24 mouse cellular contexts compared by ENCODE assay signal in the genomic region with DNA sequence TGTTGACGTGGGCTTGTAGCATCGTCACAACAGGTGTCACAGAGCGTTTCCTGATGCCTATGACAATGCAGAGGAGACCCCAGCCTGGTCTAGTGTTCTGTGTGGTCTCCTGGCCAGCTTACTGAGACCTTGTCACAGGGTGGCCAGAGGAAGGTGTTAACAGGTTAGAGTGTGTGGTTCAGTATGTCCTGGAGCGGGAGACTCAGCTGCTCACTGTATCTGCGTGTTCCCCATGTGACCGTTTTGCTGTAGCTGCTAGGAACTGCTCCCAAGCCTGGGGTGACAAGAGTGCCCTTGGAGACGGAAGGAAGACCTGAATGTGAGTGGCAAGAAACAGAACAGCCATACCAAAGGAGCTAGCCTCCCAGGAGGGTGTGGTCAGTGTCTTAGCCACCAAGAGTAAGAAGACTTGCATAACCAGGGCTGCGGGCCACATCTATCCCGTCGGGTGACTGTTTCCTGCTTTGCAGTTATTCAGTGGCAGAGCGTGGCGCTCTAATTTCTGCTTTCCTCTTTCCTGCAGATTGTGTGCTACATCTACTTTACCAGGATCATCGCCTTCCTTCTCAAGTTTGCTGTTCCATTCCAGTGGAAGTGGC. TPM values are rescaled to one million over a fixed set of nuclear protein-coding genes. Genes with fewer than 3 reads are reported as not detected.
DNase-seq lines count a peak whose midpoint lies in the region; ATAC-seq and TF ChIP-seq lines count a peak whose summit lies in the region.
"Had no signal": no experiment of that assay in that cellular context is flagged by ENCODE, and none has a peak within 500 bp of the region (broad histone marks: within the 10 kb centered on the region; RNA-seq: fewer than 3 reads in every experiment).

No protein-coding gene starts in this region.

- H3K79me2 ChIP-seq in heart, adult 2 months (replicated peaks; ENCODE audit: control insufficient read depth, insufficient read depth, low read length): no peaks in the 10 kb centered on the region

- no peak overlapping the region for H3K4me2 ChIP-seq in heart, embryonic 15.5 days
- H3K4me2 ChIP-seq: limb, embryonic 12.5 days; liver, embryonic 11.5 days had no signal

- no peaks in the 10 kb centered on the region for H3K9me3 ChIP-seq in heart, embryonic 15.5 days (replicated peaks)
- H3K9me3 ChIP-seq: limb, embryonic 12.5 days; megakaryocyte, embryonic 14.5 days had no signal

- H3K9ac ChIP-seq in heart, adult 2 months (ENCODE audit: low read depth, low read length): no peak overlapping the region
- no peak overlapping the region for H3K9ac ChIP-seq in heart, embryonic 15.5 days
- H3K9ac ChIP-seq: forebrain, postnatal 0 days; limb, embryonic 12.5 days; liver, postnatal 0 days had no signal

- intact Hi-C loops in heart, adult 2 months (cut with DNase I): no loop called here

- 76% methylated on average over 13 of the region's 13 CpGs for WGBS in heart, adult 2 months
- WGBS in heart, embryonic 15.5 days: 59% methylated on average over 13 of the region's 13 CpGs

- peak; percentile 53; the same call in 1 of the 2 replicates for TF ChIP-seq EP300 in heart, adult 2 months (IDR thresholded peaks at IDR 0.05; ENCODE audit: insufficient read depth, low read depth, low read length)

- peak; percentile 36; the same call in 1 of the 2 replicates for ATAC-seq in heart, embryonic 15.5 days (replicated peaks; ENCODE audit: insufficient number of reproducible peaks, insufficient read depth, low FRiP score, low read depth)
- ATAC-seq in monocyte, adult 5-6 weeks (replicated peaks; ENCODE audit: insufficient number of reproducible peaks, low FRiP score, low TSS enrichment, poor library complexity, severe bottlenecking): no peak
- ATAC-seq: CD4-positive, CD25-positive, alpha-beta regulatory T cell, adult 4 months; forebrain, postnatal 0 days; hindbrain, embryonic 16.5 days; intestine, embryonic 16.5 days; liver, postnatal 0 days; lung, postnatal 0 days had no signal

- TF ChIP-seq POLR2A in heart, adult 2 months (IDR thresholded peaks at IDR 0.05; ENCODE audit: insufficient read depth, low read depth, low read length): no peak

- no peak for TF ChIP-seq CTCF in heart, adult 2 months (IDR thresholded peaks at IDR 0.05)

- H3K4me1 ChIP-seq in heart, adult 2 months (ENCODE audit: control insufficient read depth, insufficient read depth, low read length): no peaks in the 10 kb centered on the region
- peaks cover 78% of the 10 kb centered on the region for H3K4me1 ChIP-seq in heart, embryonic 15.5 days (replicated peaks)

- H3K27ac ChIP-seq in heart, adult 2 months: no peak overlapping the region
- peak overlapping the region; percentile 94 for H3K27ac ChIP-seq in heart, embryonic 15.5 days
- H3K27ac ChIP-seq: layer of hippocampus, adult 2 months; limb, embryonic 12.5 days had no signal

- H3K27me3 ChIP-seq in heart, adult 2 months (ENCODE audit: control insufficient read depth, insufficient read depth, low read length): no peaks in the 10 kb centered on the region
- H3K27me3 ChIP-seq in heart, embryonic 15.5 days: no peaks in the 10 kb centered on the region
- H3K27me3 ChIP-seq: limb, embryonic 12.5 days; megakaryocyte, embryonic 14.5 days had no signal

- no peaks in the 10 kb centered on the region for H3K36me3 ChIP-seq in heart, adult 2 months (ENCODE audit: control insufficient read depth, insufficient read depth, low read length)
- H3K36me3 ChIP-seq in heart, embryonic 15.5 days: no peaks in the 10 kb centered on the region

- DNase-seq in heart, adult 2 months: no peak
- no peak for DNase-seq in heart, adult 9 months (ENCODE audit: low spot score in 2 of 2)
- DNase-seq in heart, postnatal 4 days: no peak
- peak; percentile 34 to 50 for DNase-seq in monocyte, adult 2 months (ENCODE audit: low read depth in 1 of 2, low spot score in 2 of 2)
- DNase-seq in cerebellum, adult 9-11 months: no peak
- DNase-seq: adrenal gland, postnatal 14 days; cerebellum, adult 2 months; forebrain, postnatal 0 days; gastrocnemius, postnatal 14 days; kidney, postnatal 25 days; liver, postnatal 0 days; thymus, adult 18-20 months; thymus, postnatal 36 days had no signal

- no peak overlapping the region for H3K4me3 ChIP-seq in heart, adult 2 months
- H3K4me3 ChIP-seq in heart, embryonic 15.5 days: no peak overlapping the region
- H3K4me3 ChIP-seq: layer of hippocampus, adult 2 months; limb, embryonic 12.5 days; megakaryocyte, embryonic 14.5 days had no signal

RNA-seq across cellular contexts. Expression of gene Ncs1, which starts 37.0 kb away (rescaled TPM):
- 10 to 100 TPM; 11.8 to 14.1 TPM for total RNA-seq in heart, adult 2 months (2021)
- 5.9 and 8.3 TPM in 2 replicates for polyA plus RNA-seq in heart, adult 2 months (2012; rRNA removed)
- polyA plus RNA-seq in heart, embryonic 15.5 days (2015; fragmentation: Nextera tagmentation; extraction: Ambion mirVana): 33.7 and 35.1 TPM in 2 replicates
- 10 to 100 TPM; 23.8 to 34.2 TPM for total RNA-seq in heart, postnatal 4 days (2021)
- not detected in 3 replicates for total RNA-seq in monocyte, adult 5-6 weeks (2017)
- total RNA-seq: neutrophil, adult 5-6 weeks had no signal

RNA-seq across cellular contexts. Expression of gene Gpr107, which starts 56.5 kb away (rescaled TPM):
- total RNA-seq in heart, adult 2 months (2021): 10 to 100 TPM; 29.0 to 30.9 TPM
- 16.0 and 32.3 TPM in 2 replicates for polyA plus RNA-seq in heart, adult 2 months (2012; rRNA removed)
- 26.4 and 31.0 TPM in 2 replicates for polyA plus RNA-seq in heart, embryonic 15.5 days (2015; fragmentation: Nextera tagmentation; extraction: Ambion mirVana)
- total RNA-seq in heart, postnatal 4 days (2021): 10 to 100 TPM; 41.6 to 43.0 TPM
- total RNA-seq in monocyte, adult 5-6 weeks (2017): 31.3 to 44.8 TPM (median 35.7 TPM) in 3 replicates

Comparison
In these comparisons a context has a peak if more than half of its experiments do, and no peak if none do; other contexts are left out.
1. DNase-seq: peak in monocyte, adult 2 months (2 of 2); none in heart, adult 2 months (0 of 2), heart, adult 9 months (0 of 2), heart, postnatal 4 days (single experiment) and cerebellum, adult 9-11 months (single experiment).
2. RNA of gene Ncs1, which starts 37.0 kb away (total RNA-seq): 23.8 to 34.2 TPM in heart, postnatal 4 days and 11.8 to 14.1 TPM in heart, adult 2 months; not detected in monocyte, adult 5-6 weeks; every median in the first group is over 10 times any median in the second.